Mouse (Mus musculus): ENCODE measurements around the gene Gm10413. TPM values are rescaled to one million over a fixed set of nuclear protein-coding genes. Genes with fewer than 3 reads are reported as not detected.

The Gm10413 gene
- not detected for polyA plus RNA-seq (2014; fragmentation: Illumina TruSeq; extraction: RNeasy Lipid Tissue Mini Kit (QIAGEN cat#74804); ENCODE audit: low replicate concordance)

GRCm38 (mm10) chr14:3394793-3395192 is at the start of gene Gm10413:
Gm10413 (plus strand) TSS chr14:3395093.

DNA sequence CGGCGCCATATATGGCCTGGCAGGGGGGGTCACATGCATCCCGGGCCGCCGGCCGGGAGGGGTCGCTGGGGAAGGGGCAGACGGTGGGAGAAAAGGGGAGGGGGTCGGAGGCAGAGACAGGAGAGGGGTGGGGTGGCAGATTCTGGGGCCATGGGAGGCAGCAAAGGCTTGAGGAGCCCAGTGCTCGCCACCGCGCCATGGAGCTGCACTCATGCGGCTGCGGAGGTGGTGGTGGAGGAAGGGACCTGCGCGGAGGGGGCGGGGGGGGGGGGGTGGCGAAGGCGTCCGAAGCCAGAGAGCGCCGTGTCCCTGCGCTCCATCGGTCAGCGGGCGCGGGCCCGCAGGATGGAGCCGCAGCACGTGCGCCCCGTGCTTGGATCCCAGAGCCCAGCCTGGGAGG is 17.4 kb downstream of the Gm10413 start, which contains the start of gene Gm10409:
Gm10409 (plus strand) TSS at position 301 of the 400 bp plus-strand sequence.

GRCm38 (mm10) chr14:3427803-3428202 is 32.9 kb downstream of the Gm10413 start, which contains the start of gene Gm3005:
Gm3005 (plus strand) TSS chr14:3428103.

DNA sequence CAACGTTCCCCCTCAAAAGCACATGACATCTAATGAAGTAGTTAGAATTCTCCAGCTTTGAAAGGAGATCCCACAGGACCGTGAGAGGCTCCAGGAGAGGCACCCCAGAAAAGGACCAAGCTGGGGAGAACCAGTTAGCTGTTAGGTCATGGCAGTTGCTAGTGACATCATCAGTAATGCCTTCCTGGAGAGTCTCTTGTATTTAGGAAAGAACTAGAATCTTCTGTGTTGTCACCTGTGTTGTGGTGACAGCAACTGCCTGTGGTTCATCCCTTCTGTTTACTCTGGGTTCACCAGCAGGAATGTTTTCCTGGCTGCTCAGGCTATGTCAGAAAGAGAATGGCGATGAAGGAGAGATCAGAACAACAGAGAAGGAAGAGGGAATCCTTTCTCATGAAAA is 54.2 kb downstream of the Gm10413 start, which contains the start of gene Gm10408:
Gm10408 (plus strand) TSS at position 301 of the 400 bp plus-strand sequence.

Other genes starting within 250 kb of the Gm10413 start
- not detected for gene Gm5795, start 206.8 kb upstream of the Gm10413 start, polyA plus RNA-seq (2014; fragmentation: Illumina TruSeq; extraction: RNeasy Lipid Tissue Mini Kit (QIAGEN cat#74804); ENCODE audit: low replicate concordance)
- 13.1 TPM for gene D830030K20Rik, start 186.6 kb upstream of the Gm10413 start, polyA plus RNA-seq (2014; fragmentation: Illumina TruSeq; extraction: RNeasy Lipid Tissue Mini Kit (QIAGEN cat#74804); ENCODE audit: low replicate concordance)
- 0.22 TPM for gene Gm2956, start 62.5 kb upstream of the Gm10413 start, polyA plus RNA-seq (2014; fragmentation: Illumina TruSeq; extraction: RNeasy Lipid Tissue Mini Kit (QIAGEN cat#74804); ENCODE audit: low replicate concordance)
- 0.71 TPM for gene Gm10409, start 17.5 kb downstream of the Gm10413 start, polyA plus RNA-seq (2014; fragmentation: Illumina TruSeq; extraction: RNeasy Lipid Tissue Mini Kit (QIAGEN cat#74804); ENCODE audit: low replicate concordance)
- 0.22 TPM for gene Gm3005, start 33.0 kb downstream of the Gm10413 start, polyA plus RNA-seq (2014; fragmentation: Illumina TruSeq; extraction: RNeasy Lipid Tissue Mini Kit (QIAGEN cat#74804); ENCODE audit: low replicate concordance)
- not detected for gene Gm10408, start 54.3 kb downstream of the Gm10413 start, polyA plus RNA-seq (2014; fragmentation: Illumina TruSeq; extraction: RNeasy Lipid Tissue Mini Kit (QIAGEN cat#74804); ENCODE audit: low replicate concordance)
- gene Gm3012, start 239.4 kb downstream of the Gm10413 start, polyA plus RNA-seq (2014; fragmentation: Illumina TruSeq; extraction: RNeasy Lipid Tissue Mini Kit (QIAGEN cat#74804); ENCODE audit: low replicate concordance) = not detected